Mouse (Mus musculus): Measurements from ENCODE around the gene Rasl10a.

Gene Rasl10a

GRCm38 (mm10) chr11:5057856-5058641, at the start of gene Rasl10a:
Gene Rasl10a (plus strand): TSS chr11:5058128.
- no peak for DNase-seq (ENCODE audit: low spot score)

- DNase-seq (ENCODE audit: low spot score), result no peak
Measured at GRCm38 (mm10) chr11:5008867-5009266, 49.1 kb upstream of the Rasl10a start.

GRCm38 (mm10) chr11:5009354-5010074, 48.4 kb upstream of the Rasl10a start:
- DNase-seq (ENCODE audit: low spot score), result no peak

GRCm38 (mm10) chr11:5010205-5010604, 47.7 kb upstream of the Rasl10a start:
- no peak for DNase-seq (ENCODE audit: low spot score)

GRCm38 (mm10) chr11:5011480-5011879, 46.4 kb upstream of the Rasl10a start:
- no peak for DNase-seq (ENCODE audit: low spot score)

- DNase-seq (ENCODE audit: low spot score), result no peak
Measured at GRCm38 (mm10) chr11:5012213-5012715, 45.7 kb upstream of the Rasl10a start.

GRCm38 (mm10) chr11:5015720-5016119, 42.2 kb upstream of the Rasl10a start:
- DNase-seq (ENCODE audit: low spot score), result no peak

GRCm38 (mm10) chr11:5016286-5016685, 41.6 kb upstream of the Rasl10a start:
- no peak for DNase-seq (ENCODE audit: low spot score)

- no peak for DNase-seq (ENCODE audit: low spot score)
Measured at GRCm38 (mm10) chr11:5017506-5017905, 40.4 kb upstream of the Rasl10a start.

- no peak for DNase-seq (ENCODE audit: low spot score)
Measured at GRCm38 (mm10) chr11:5025108-5025507, 32.8 kb upstream of the Rasl10a start.

- DNase-seq (ENCODE audit: low spot score), result no peak
Measured at GRCm38 (mm10) chr11:5028228-5028627, 29.7 kb upstream of the Rasl10a start.

- DNase-seq (ENCODE audit: low spot score), result no peak
Measured at GRCm38 (mm10) chr11:5032706-5033105, 25.2 kb upstream of the Rasl10a start.

GRCm38 (mm10) chr11:5033136-5033535, 24.8 kb upstream of the Rasl10a start:
- DNase-seq (ENCODE audit: low spot score), result no peak

GRCm38 (mm10) chr11:5035421-5035820, 22.5 kb upstream of the Rasl10a start:
- no peak for DNase-seq (ENCODE audit: low spot score)

GRCm38 (mm10) chr11:5037146-5037854, 20.6 kb upstream of the Rasl10a start:
- DNase-seq (ENCODE audit: low spot score), result no peak

GRCm38 (mm10) chr11:5040585-5040984, 17.3 kb upstream of the Rasl10a start:
- no peak for DNase-seq (ENCODE audit: low spot score)

- DNase-seq (ENCODE audit: low spot score), result no peak
Measured at GRCm38 (mm10) chr11:5041144-5041780, 16.7 kb upstream of the Rasl10a start.

- DNase-seq (ENCODE audit: low spot score), result no peak
Measured at GRCm38 (mm10) chr11:5042645-5043381, 15.1 kb upstream of the Rasl10a start.

- DNase-seq (ENCODE audit: low spot score), result no peak
Measured at GRCm38 (mm10) chr11:5046321-5046926, 11.5 kb upstream of the Rasl10a start.

- no peak for DNase-seq (ENCODE audit: low spot score)
Measured at GRCm38 (mm10) chr11:5051629-5052028, 6.3 kb upstream of the Rasl10a start.
